Mouse (Mus musculus): ENCODE results near the gene Coq5.

The Coq5 gene

DNA sequence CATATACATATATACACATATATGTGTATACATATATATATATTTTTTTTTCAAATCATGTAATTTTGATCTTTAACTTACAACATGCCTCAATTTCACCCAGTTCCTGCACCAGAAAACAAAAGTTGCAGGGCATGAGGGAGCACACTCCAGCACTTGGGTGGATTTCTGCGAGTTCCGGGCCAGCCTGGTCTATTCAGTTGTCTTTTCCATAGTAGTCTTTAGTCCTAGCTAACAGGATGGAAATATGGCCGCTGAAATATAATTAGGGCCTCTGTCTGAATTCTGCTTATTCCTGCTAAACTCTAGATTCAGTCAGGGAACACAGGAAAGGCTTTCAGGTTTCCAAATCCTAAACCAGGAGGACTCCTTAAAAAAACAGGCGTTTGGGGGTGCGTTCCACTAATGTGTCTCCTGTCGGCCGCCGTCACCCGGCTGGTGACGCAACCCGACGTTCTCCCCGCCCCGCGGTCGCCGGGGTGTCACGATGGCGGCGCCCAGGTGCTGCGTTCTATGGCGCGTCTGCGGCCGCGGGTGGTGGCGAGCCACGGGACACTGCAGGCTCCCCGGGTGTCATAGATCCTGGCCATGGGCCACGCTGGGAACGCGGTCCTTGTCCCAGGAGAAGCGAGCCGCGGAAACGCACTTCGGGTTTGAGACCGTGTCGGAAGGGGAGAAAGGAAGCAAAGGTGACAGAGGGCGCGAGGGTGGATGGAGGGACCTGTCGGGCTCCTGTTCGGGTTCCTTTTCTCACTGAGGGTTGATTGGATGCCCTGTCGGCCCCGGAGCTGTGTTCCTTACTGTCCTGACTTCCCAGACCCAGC lies at the start of gene Coq5:
TSS of gene Coq5 (plus strand) at position 441 of the 824 bp plus-strand sequence.
- no peak for DNase-seq (ENCODE audit: extremely low read depth, low read depth, low spot score)

DNA sequence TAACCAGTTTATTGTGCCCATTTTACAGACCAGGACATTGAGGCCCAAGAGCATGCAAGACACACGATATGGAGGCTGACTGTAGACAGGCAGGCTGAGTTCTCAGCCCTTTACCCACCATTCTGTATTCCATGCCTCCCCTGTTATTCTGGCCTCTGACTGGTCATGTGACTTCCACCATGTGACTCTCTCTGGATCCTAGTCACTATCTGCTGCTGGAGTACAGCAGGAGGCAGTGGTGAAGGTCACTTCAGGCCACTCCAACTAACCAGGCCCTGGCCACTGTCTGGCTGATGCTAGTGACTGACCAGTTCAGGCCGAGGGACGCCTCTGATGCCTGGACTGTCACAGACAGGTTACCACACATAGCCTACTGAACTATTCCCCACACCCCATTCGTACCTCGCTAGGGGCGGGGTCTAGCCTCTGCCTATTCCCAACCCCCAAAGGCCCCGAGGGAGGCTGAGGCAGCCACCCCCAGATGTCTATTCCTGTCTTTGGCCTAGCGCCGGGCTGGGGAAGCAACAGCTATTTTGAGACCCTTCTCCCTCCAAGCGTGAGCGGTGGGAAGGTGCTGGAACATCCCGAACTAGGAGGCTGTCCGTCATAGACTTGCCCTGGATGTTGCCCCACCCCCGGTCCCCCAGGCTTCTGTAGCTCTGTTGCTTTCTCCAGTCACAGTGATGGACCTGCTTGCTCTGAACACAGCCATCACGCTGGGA lies 48.5 kb upstream of the Coq5 start:
- no peak for DNase-seq (ENCODE audit: extremely low read depth, low read depth, low spot score)

DNA sequence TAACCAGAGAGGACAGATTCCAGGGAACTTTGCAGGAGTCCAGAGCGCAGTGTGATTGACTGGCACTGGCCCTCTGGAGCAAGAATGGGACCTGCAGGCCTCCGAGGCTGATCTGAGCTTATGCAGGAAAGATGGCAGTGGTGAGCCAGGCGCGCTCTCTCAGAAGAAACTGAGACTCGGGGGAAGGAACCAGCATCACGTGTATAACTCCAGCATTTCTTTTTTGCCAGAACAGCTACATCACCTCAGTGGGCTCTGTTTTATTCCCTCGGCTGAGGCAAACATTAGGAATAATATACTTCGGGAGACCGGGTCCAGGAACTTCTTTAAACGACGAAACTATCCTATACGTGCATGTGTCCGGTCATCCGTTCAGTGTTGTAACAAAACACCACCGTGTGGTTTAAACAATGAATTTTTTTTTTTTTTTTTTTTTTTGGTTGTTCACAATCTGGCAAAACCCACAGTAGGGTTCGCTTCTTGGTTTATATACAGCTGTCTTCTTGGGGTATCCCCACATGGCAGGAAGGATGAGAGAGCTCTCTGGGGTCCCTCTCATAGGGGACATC lies 47.8 kb upstream of the Coq5 start:
- DNase-seq (ENCODE audit: extremely low read depth, low read depth, low spot score): no peak

DNA sequence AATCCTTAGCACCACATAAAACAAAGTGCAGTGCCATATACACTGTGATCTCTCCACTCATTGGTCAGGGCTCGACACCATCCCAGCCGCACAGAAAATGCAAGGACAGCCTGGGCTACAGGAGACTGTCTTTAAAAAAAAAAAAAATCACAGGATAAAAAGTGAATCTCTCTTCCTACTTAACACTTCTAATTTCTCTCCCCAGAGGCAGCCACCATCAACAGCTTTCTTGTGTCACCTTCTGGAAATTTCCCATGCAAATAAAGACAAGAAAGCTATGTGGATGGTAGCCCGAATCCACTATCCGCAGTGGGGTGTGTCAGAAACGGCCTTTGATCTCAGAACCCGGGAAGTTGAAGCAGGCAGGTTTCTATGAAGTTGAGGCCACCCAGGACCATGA lies 47.0 kb upstream of the Coq5 start:
- DNase-seq (ENCODE audit: extremely low read depth, low read depth, low spot score): no peak

DNA sequence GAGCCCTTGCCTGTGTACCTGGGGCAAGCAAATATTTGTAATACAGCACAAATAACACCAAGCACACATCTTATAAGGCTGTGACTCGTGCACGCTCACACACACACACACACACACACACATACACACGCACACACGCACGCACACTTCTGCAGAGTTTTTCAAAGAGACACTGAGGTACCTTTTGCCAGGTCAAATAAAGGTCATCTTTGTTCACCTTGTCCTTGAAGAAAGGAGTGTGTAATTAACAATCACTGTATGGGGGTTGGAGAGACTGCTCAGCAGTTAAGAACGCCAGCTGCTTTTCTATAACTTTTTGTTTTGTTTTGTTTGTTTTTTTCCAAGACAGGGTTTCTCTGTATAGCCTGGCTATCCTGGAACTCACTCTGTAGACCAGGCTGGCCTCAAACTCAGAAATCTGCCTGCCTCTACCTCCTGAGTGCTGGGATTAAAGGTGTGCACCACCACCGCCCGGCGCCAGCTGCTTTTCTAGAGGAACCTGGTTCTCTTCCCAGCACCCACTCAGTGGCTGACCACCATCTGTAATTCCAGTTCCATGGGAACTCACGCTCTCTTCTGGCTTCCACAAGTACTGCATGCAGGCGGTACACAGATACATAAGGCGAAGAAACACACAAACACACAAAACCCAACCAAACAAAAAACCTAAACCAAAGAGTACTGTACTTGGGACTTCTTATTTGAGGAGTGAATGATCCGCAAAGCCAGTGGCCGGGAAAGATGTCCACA lies 46.3 kb upstream of the Coq5 start:
- DNase-seq (ENCODE audit: extremely low read depth, low read depth, low spot score): no peak

DNA sequence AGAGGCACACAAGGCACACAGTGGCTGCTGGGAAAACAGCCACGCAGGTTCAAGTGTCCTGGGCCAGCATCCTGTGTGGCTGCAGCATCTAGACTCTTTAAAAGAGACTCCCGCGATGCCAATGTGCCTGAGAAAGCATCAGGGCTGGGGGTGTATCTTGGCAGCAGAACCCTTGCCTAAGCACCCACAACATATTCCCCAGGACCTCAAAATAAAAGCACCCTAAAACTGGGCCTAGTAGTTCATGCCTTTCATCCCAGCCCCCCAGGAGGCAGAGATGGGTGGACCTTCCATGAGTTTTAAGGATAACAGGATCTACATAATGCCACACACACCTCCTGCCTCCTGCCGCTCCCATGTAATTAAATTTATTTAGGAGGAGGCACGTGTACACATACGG lies 44.9 kb upstream of the Coq5 start:
- DNase-seq (ENCODE audit: extremely low read depth, low read depth, low spot score): no peak

DNA sequence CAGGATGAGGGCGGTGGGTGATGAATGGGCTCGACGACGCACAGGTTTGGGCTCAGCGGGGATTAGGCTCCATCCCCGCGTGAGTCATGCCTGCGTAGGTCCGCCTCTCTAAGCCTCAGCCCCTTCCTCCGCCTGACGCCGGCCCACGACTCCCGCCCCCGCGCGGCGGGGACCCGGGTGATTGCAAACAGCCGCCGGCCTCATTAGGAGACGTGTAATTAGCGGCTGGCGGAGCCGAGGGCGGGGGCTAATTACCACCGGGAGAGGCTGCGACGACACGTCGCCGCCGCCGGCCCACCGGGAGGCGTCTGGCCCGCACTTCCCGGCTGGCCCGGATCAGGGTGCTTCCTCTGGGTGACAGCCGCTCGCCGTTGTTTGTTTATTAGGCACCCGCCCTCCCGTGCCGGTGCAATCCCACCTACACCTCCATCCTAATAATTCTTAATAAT lies 44.1 kb upstream of the Coq5 start:
- no peak for DNase-seq (ENCODE audit: extremely low read depth, low read depth, low spot score)

DNA sequence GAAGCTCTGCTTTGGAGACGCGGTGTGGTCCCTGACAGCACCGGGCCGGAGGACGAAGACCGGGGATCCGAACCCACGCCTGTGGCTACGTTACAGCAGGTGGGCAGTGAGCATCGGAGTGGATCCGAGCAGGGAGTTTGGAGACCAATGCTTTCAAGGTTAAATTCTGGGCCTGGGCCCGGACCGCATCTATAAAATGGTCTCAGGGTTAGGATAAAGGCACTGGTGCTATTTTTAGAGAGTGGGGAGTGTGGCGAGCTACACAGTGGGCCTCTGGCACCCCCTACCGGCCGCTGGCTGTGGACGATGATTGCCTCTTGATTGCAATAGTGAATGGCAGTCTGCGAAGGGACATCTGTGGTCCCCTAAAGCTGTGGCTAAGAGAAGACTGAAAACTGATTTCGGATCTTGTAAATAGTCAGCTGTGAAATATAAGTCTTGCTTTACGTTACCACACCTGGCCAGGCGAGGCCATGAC lies 43.6 kb upstream of the Coq5 start, which contains the start of gene Pop5:
TSS of gene Pop5 (plus strand) at position 51 of the 478 bp plus-strand sequence.
- DNase-seq (ENCODE audit: extremely low read depth, low read depth, low spot score): no peak

DNA sequence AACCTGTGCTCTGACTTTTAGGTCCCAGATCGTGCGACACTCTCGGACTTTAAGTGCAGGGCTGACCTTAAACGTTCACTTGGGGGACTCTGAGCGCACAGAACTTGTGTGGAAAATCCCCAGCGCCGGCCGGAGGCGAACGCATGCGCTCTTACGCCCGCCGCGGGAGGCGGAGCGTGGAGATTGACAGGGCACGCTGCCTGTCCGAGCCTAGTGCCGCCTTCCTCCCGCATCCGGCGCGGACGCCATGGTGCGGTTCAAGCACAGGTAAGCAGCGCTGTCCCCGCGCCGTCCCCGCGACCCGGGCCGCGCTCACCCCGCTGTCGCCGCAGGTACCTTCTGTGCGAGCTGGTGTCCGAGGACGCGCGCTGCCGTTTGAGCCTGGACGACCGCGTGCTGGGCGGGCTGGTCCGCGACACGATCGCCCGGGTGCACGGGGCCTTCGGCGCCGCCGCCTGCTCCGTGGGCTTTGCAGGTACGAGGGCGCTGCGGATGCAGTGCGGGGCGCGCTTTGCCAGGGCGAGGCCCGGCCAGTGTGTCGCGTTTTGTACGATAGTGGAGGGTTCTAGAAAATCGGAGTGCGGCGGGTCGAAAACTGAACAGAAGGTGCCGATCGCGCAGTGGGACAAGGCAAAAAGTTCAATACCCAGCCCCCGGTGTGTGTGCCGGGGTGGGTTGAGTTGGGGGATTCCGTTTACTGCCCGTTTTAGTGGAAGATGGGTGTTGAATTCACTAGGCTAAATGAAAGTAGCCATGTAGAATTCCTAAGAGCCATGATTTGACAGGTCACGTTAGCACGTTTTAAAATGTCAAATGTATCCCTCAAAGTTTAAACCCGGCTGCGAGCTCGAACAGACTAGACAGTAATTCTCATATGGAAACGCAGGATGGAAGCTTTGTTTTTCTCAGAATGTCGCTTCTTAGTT lies 41.4 kb upstream of the Coq5 start:
- DNase-seq (ENCODE audit: extremely low read depth, low read depth, low spot score): no peak

DNA sequence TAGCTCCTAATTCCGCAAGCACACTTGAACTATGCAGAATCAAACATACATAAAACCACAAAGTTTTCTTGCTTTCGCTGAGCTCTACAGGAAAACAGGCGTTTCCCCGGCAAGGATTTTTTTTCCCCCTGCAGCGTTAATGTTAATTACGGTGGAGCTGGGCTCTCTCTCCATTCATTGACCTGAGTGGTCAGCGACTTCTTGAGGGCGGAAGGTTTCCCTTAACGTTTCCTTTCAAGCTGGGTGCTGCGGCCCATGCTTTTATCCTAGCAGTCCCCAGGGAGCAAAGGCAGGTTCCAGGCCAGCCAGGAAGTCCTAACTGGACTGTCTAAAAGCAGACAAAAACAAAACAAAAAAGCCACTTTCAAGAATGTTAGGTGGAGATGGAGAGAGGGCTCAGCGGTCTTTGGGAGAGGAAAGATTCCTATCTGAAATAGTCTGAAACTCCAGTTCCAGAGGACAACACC lies 40.7 kb upstream of the Coq5 start:
- no peak for DNase-seq (ENCODE audit: extremely low read depth, low read depth, low spot score)

DNA sequence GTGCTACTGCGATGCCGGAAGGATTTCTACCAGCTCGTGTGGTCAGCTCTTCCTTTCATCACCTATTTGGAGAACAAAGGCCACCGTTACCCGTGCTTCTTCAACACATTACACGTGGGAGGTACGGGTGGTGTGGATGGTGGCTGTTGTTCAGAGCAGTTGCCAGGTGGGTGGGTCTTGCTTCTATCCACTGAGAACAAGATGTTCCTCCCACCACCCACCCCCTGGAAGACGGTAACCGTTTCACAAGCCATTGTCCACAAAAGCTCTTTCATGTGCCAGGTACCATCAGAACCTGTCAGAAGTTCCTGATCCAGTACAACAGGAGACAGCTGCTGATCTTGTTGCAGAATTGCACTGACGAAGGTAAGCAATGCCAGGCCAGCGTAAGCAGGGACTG lies 39.3 kb upstream of the Coq5 start:
- peak; percentile 85 for DNase-seq (ENCODE audit: extremely low read depth, low read depth, low spot score)

DNA sequence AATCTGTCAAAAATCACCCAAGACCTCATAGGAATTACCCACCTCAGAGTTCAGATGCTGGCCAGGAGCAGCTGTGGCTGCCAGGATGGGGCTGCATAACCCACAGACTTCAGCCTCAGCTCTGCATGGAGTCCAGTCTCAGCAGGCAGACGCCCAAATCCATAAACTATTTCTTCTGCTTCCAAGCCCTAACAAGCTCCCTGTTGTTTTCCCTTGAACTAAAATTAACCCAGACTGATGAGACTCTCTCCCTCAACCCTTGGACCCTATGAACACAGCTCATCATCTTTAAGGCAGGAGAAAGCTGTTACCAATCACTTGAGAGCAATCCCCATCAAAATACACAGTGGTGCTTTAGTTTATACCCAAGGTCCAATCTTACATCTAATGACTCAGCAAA lies 24.0 kb upstream of the Coq5 start:
- no peak for DNase-seq (ENCODE audit: extremely low read depth, low read depth, low spot score)

DNA sequence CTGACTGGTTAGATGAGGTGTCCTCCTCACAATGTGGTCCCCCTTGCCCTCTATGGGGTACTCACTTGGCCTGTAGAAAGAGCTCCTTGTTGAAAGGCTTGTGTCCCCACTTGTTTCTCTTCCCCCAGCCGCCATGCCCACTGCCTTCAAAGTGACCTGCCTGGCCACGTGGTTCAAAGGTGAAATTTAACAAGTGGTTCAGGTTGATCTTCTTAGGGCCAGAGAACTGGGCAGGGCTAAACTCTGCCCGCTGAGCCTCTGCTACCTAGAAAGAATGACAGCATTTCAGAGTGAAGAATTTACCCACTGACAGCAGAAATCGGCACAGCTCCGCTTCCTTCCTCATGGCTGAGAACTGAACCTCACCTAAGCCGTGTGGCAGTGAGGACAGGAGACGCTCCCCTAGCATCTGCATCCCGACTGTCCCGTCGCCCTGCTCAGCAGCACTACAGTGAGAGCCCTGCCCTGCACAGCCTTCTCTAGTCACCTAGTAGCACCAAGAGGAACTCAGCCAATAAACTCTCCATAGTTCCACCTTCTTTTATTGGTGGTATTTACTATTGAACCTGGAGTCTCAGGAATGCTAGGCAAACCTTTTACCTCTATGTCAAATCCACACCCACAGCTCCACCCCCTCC lies 22.4 kb upstream of the Coq5 start:
- DNase-seq (ENCODE audit: extremely low read depth, low read depth, low spot score): no peak

DNA sequence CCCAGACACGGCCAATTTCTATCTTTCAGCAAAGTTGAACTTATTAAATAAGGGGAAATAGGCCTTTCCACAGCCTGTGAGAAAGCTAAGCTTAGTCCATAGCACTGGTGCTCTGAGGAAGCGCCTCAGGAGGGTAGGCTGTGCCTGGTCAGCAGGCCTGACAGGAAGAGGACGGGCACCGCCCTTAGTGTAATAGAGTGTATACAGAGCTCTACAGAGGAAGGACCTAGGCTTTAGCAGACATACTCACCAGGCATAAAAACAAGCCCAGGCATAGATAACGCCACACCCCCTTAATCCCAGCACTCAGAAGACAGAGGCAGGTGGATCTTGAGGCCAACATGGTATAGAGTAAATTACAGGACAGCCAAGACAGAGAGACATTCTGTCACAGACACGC lies 19.1 kb upstream of the Coq5 start:
- no peak for DNase-seq (ENCODE audit: extremely low read depth, low read depth, low spot score)

DNA sequence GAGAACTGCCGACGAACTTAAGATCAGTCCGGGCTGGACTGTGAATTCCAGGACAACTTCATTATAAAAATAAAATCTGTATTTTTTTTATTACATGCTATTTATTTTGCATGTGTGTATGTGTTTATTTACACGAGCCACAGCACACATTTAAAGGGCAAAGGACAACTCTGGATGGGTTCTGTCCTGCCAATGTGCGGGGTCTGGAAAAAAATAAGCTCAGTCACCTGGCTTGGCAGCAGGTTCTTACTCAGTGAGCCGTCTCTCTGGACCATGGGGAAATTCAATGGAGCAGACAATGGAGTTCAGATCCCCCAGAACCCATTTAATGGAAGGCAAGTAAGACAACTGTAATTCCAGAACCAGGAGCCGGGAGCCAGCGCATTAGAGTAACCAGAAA lies 18.3 kb upstream of the Coq5 start:
- DNase-seq (ENCODE audit: extremely low read depth, low read depth, low spot score): no peak

DNA sequence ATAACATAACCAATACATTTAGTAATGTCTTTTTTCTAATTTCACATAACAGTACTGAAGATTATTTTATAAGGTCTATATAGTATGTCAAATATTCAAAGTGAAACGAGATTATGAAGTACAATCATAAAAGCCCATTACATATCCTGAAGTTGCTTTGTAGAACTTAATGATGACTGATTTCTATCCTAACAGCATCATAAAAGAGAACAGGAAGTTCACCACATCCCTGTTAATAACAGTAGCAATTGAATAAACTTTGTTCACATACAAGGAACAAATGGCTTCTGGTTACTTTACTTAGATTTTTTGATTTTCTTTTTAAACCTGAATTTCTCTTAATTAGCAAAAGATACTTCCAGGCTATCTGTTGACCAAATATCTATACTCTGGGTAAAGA lies 17.6 kb upstream of the Coq5 start:
- no peak for DNase-seq (ENCODE audit: extremely low read depth, low read depth, low spot score)

DNA sequence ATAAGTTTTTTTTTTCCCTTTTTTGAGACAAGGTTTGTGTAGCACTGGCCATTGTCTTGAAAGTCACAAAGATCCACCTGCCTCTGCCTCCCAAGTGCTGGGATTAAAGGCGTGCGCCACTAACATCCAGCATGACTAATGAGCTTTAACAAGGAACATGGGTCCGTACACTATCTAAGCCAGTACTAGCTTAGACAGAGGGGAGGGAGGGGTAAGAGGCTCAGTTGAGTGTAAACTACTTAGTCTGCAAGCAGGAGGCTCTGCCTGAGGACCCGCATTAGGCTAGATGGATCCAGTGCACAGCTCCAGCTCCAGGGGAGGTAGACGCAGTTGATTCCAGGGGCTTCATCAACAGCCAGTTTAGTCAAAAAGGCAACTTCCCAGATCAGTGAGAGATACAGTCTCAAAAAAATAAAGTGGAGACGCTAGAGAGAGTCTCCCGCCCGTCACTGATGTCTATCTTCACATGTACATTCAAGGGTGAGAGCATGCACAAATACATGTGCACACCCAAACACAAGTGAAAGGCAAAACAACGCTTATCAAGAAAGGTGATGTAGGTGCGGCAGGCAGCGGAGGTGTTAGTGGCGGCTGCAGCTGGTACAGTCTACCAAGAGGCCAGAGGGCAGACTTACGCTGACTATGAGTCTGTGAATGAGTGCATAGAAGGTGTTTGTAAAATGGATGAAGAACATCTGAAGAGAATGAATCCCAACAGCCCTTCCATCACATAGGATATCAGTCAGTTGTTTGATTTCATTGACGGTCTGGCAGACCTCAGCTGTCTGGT lies 16.8 kb upstream of the Coq5 start:
- no peak for DNase-seq (ENCODE audit: extremely low read depth, low read depth, low spot score)

DNA sequence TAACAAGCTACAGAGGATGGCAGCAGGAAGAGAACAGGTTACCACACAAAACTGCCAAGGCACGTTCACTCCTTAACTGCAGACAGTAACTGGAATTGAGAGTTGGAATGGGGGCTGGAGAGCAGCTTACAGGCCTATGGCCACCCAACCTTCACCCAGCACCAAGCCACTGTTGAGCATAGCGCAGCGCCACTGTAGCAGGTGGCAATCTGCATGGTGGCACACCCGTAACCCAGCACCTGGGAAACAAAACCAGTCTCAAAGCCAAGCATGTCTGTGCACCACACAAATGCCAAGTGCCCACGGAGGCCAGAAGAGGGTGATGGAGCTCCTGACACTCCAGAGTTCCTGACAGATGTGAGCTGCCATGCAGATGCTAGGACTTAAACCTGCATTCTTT lies 13.1 kb upstream of the Coq5 start:
- DNase-seq (ENCODE audit: extremely low read depth, low read depth, low spot score): no peak

Data from fat pad, adult 2 months (tissue).